Mouse (Mus musculus): Measurements from ENCODE around the gene Ppp1r37.

GRCm38 (mm10) chr7:19573776-19574140 lies 10.9 kb upstream of the Ppp1r37 start:
- TF ChIP-seq CTCF (IDR thresholded peaks at IDR 0.05; ENCODE audit: insufficient read depth, low read length), result no peak
- TF ChIP-seq POLR2A (IDR thresholded peaks at IDR 0.05; ENCODE audit: borderline replicate concordance, extremely low read depth, low read depth, low read length), result no peak

All from lung, adult 2 months (tissue).